Mouse (Mus musculus): ENCODE measurements at regions not wholly inside any gene's neighbourhood (a gene's known extent, or its start where the extent isn't known, plus 50 kb on each side); places are given as distances from the start of the nearest gene placed in this dataset.

DNA sequence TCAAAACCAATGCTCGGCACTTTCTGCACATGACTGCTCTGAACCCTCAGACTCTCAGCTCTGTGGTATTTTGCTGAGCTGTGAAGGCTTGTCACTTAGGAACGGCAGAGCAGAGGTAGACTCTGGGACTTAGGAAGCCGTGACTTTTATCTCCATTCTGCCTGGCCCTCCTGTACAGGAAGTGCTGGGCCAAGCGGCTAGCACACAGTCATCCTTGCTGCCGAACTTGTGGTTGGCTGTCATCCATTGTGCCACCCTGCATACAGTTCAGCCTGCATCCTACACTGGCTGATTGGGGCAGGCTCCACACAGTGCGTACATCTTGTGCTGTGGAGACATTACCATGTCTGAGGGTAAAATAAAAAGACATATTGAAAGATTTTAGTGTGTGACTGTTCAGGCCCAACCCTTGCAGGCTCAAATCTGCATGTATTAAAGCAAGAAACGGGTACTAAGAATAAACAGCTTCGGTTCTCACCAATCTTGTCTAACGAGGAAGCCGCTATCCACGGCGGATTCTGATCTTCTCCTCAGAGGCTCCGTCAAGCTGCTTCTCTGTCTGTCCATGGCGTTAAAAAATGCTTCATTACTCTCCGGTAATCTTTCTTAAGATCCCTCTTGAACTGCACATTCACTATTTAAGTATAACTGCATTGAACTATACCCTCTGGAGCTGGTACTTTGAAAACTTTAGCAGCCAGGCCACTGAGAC, 54.4 kb upstream of the Bod1 start:
- no peak for TF ChIP-seq CTCF (IDR thresholded peaks at IDR 0.05; ENCODE audit: extremely low read depth, insufficient read depth, low read length)
- no peak for TF ChIP-seq POLR2A (IDR thresholded peaks at IDR 0.05; ENCODE audit: extremely low read depth, insufficient read depth, low read length)
